8 mouse cellular contexts compared by ENCODE assay signal in the genomic region with DNA sequence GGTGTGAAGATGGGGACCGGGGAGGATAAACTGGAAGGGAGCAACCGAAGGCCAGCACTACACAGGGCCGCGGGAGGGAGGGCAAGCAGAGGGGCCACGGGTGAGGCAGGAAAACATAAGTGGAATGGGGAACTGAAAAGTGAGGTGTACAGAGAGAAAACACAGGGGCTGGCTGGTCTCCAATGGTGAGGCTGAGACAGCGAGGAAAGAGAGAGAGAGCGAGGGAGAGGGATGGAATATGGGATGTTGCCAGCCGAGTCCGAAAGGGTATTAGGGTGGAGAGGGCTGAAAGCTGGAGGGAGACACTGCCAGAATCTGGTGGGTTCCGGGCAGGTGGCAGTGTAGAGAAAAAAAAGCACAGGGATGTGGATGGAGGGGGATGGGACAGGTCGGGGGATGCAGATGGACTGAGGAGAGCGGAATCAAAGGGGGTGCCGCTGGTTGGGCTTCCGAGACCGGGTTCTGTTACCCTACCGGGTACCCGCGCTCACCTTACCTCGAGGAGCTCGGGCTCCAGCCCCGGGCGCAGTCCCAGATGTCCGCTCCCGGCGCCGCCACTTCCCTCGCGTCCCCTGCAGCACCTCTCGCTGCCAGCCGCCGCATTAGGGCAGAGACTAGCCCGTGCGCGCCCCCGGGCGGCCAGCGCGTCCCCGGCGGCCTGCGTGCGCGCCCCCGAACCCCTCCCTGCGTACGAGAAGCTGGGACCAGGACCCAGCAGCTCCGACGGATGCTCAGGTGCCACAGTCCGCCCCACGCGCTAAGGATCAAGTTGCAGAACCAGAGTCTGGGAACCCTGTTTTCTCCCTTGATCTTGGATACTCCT. TPM values are rescaled to one million over a fixed set of nuclear protein-coding genes. Genes with fewer than 3 reads are reported as not detected.
DNase-seq lines count a peak whose midpoint lies in the region; ATAC-seq lines count a peak whose summit lies in the region.

Gene Nfasc, minus strand, starts transcription at position 623 of the 823 bp plus-strand sequence.

- no peaks in the 10 kb centered on the region for H3K36me3 ChIP-seq in hindbrain, embryonic 14.5 days (replicated peaks; ENCODE audit: control insufficient read depth, insufficient read depth)

- no peaks in the 10 kb centered on the region for H3K27me3 ChIP-seq in hindbrain, embryonic 14.5 days (ENCODE audit: control insufficient read depth, insufficient read depth, low read length)

- peak; percentile 29 for DNase-seq in adrenal gland, adult 8-10 months
- peak; percentile 93 to 96 for DNase-seq in cerebellum, postnatal 36 days
- peak; percentile 78 to 82 for DNase-seq in frontal cortex, postnatal 25 days (ENCODE audit: low spot score in 2 of 2)
- DNase-seq in hindbrain, embryonic 14.5 days (ENCODE audit: low spot score): peak; percentile 89
- peak; percentile 91 for DNase-seq in left cerebral cortex, adult 11 months (ENCODE audit: low spot score)
- DNase-seq in mesoderm, embryonic 11.5 days (ENCODE audit: low read depth, low spot score): peak; percentile 81
- DNase-seq in right cerebral cortex, postnatal 25 days: peak; percentile 92

- H3K9me3 ChIP-seq in hindbrain, embryonic 14.5 days (ENCODE audit: control insufficient read depth, low read length): no peaks in the 10 kb centered on the region

- H3K4me2 ChIP-seq in hindbrain, embryonic 14.5 days (replicated peaks): peak within 1 kb of the TSS; percentile 84

- H3K27ac ChIP-seq in hindbrain, embryonic 14.5 days: peak within 1 kb of the TSS; percentile 92

- peaks cover 36% of the 10 kb centered on the region for H3K4me1 ChIP-seq in hindbrain, embryonic 14.5 days (replicated peaks; ENCODE audit: control insufficient read depth, insufficient read depth, low read length)

- H3K4me3 ChIP-seq in hindbrain, embryonic 14.5 days (replicated peaks; ENCODE audit: low read length): peak within 1 kb of the TSS; percentile 62

- H3K9ac ChIP-seq in hindbrain, embryonic 14.5 days: peak within 1 kb of the TSS; percentile 80

- peak; percentile 80 for ATAC-seq in hindbrain, embryonic 14.5 days (ENCODE audit: low FRiP score)
- no peak for ATAC-seq in erythroblast, adult 5-6 weeks (replicated peaks; ENCODE audit: low FRiP score, poor library complexity, severe bottlenecking)

- 2% methylated on average over 43 of the region's 51 CpGs for WGBS in hindbrain, embryonic 14.5 days

RNA-seq across cellular contexts. Expression of gene Nfasc, which starts in this region (rescaled TPM):
- 10 to 100 TPM in 1 of 4 experiments, 1 to 10 TPM in 3; 3.9 to 12.0 (median 7.8) TPM for total RNA-seq in adrenal gland, adult 8-10 months (2022)
- 42.8 and 44.9 TPM in 2 replicates for polyA plus RNA-seq in hindbrain, embryonic 14.5 days (2014; fragmentation: Nextera tagmentation; extraction: Ambion mirVana)
- not detected in 2 replicates for total RNA-seq in erythroblast, adult 5-6 weeks (2015; ENCODE audit: low replicate concordance)
- total RNA-seq in erythroblast, adult 5-6 weeks (2017; ENCODE audit: low replicate concordance): 0.28 TPM in 1 of 2 replicates, not detected in the other

Comparison
In these comparisons a context has a peak if more than half of its experiments do, and no peak if none do; other contexts are left out.
1. DNase-seq: peak in every context shown above with its lines; median percentile 94 in cerebellum, postnatal 36 days; 92 in right cerebral cortex, postnatal 25 days; 91 in left cerebral cortex, adult 11 months; 89 in hindbrain, embryonic 14.5 days; 81 in mesoderm, embryonic 11.5 days; 80 in frontal cortex, postnatal 25 days; 29 in adrenal gland, adult 8-10 months.